Mouse (Mus musculus) liver, embryonic 11.5 days (tissue): ENCODE measurements at regions not wholly inside any gene's neighbourhood (a gene's known extent, or its start where the extent isn't known, plus 50 kb on each side); places are given as distances from the start of the nearest gene placed in this dataset.

Experiments used
- ATAC-seq: fragments of 200-750 bp; cut with Nextera tagmentation; replicated peaks from 2 replicates; pipeline ENCODE4 v1.8.0; 2017; ENCODE audit warnings: moderate number of reproducible peaks, mild to moderate bottlenecking, moderate TSS enrichment, moderate library complexity; ENCODE audit not compliant: low FRiP score
- DNase-seq: peaks from one replicate; pipeline ENCODE4 v3.0.0-alpha.2; 2017; ENCODE audit warnings: low spot score
- H3K27ac ChIP-seq: fragments of 300-500 bp; sonication (generic); 2 replicates; pipeline ENCODE4 v1.5.1; 2014; ENCODE audit warnings: mild to moderate bottlenecking, low read depth, low read length, control low read depth
- H3K27me3 ChIP-seq: fragments of 300-500 bp; sonication (generic); replicated peaks from 2 replicates; pipeline ENCODE4 v1.6.1; 2014; ENCODE audit warnings: low read length, mixed read lengths; ENCODE audit not compliant: control insufficient read depth, insufficient read depth
- H3K36me3 ChIP-seq: fragments of 300-500 bp; sonication (generic); 2 replicates; pipeline ENCODE4 v1.6.1; 2014; ENCODE audit warnings: mild to moderate bottlenecking, low read length, moderate library complexity, mixed read lengths; ENCODE audit not compliant: control insufficient read depth, insufficient read depth
- H3K4me1 ChIP-seq: fragments of 300-500 bp; sonication (generic); replicated peaks from 2 replicates; pipeline ENCODE4 v1.6.1; 2014; ENCODE audit warnings: low read length, mixed read lengths; ENCODE audit not compliant: control insufficient read depth, insufficient read depth
- H3K4me2 ChIP-seq: fragments of 300-500 bp; sonication (generic); 2 replicates; pipeline ENCODE4 v1.6.1; 2014; ENCODE audit warnings: mild to moderate bottlenecking, control low read depth, moderate library complexity
- H3K4me3 ChIP-seq: fragments of 300-500 bp; sonication (generic); 2 replicates; pipeline ENCODE4 v1.5.1; 2014; ENCODE audit warnings: low read depth, low read length, control low read depth
- H3K9ac ChIP-seq: fragments of 300-500 bp; sonication (generic); 2 replicates; pipeline ENCODE4 v1.6.1; 2014; ENCODE audit warnings: low read depth, low read length, control low read depth
- H3K9me3 ChIP-seq: fragments of 300-500 bp; sonication (generic); 2 replicates; pipeline ENCODE4 v1.6.1; 2016; ENCODE audit warnings: low read length, inconsistent platforms, mixed read lengths; ENCODE audit not compliant: control insufficient read depth
- WGBS: fragments of 180-500 bp; shearing (Covaris S2); extraction: QIAGEN DNeasy Blood & Tissue Kit; methylation state at CpG from one replicate; pipeline ENCODE4 v1.1.7; 2014; 5-methylcytosine and 5-hydroxymethylcytosine counted together

GRCm38 (mm10) chr16:76499686-76500400 lies 126.2 kb upstream of the Nrip1 start:
- ATAC-seq (no peak), DNase-seq (no peak)
- no peaks in the 10 kb centered on the region for H3K27me3 ChIP-seq
- H3K9ac ChIP-seq = no peak overlapping the region
- H3K9me3 ChIP-seq = no peaks in the 10 kb centered on the region
- no peak overlapping the region for H3K27ac ChIP-seq
- H3K36me3 ChIP-seq = no peaks in the 10 kb centered on the region
- no peak overlapping the region for H3K4me2 ChIP-seq
- 71% methylated on average over 8 of the region's 8 CpGs for WGBS
- H3K4me3 ChIP-seq = no peak overlapping the region
- H3K4me1 ChIP-seq = no peaks in the 10 kb centered on the region

- WGBS = 65% methylated on average over 2 of the region's 2 CpGs
- Histone ChIP-seq H3K36me3 (no peaks in the 10 kb centered on the region), H3K4me1 (no peaks in the 10 kb centered on the region), H3K27ac (no peak overlapping the region), H3K4me2 (no peak overlapping the region), H3K9ac (no peak overlapping the region), H3K4me3 (no peak overlapping the region), H3K9me3 (no peaks in the 10 kb centered on the region), H3K27me3 (no peaks in the 10 kb centered on the region)
- DNase-seq (no peak), ATAC-seq (no peak)
Measured at GRCm38 (mm10) chr16:76498233-76498632, 124.6 kb upstream of the Nrip1 start.

GRCm38 (mm10) chr16:76497041-76497808 lies 123.6 kb upstream of the Nrip1 start:
- Histone ChIP-seq H3K4me1 (no peaks in the 10 kb centered on the region), H3K4me3 (no peak overlapping the region), H3K27ac (no peak overlapping the region), H3K27me3 (no peaks in the 10 kb centered on the region), H3K4me2 (no peak overlapping the region), H3K9me3 (no peaks in the 10 kb centered on the region), H3K36me3 (no peaks in the 10 kb centered on the region), H3K9ac (no peak overlapping the region)
- ATAC-seq (no peak), DNase-seq (no peak)
- WGBS = 83% methylated on average over 12 of the region's 12 CpGs

- Histone ChIP-seq H3K27ac (no peak overlapping the region), H3K27me3 (no peaks in the 10 kb centered on the region), H3K9ac (no peak overlapping the region), H3K4me1 (no peaks in the 10 kb centered on the region), H3K36me3 (no peaks in the 10 kb centered on the region), H3K9me3 (no peaks in the 10 kb centered on the region), H3K4me3 (no peak overlapping the region), H3K4me2 (no peak overlapping the region)
- ATAC-seq (no peak), DNase-seq (no peak)
- WGBS = 87% methylated on average over 5 of the region's 5 CpGs
Measured at GRCm38 (mm10) chr16:76483419-76483818, 109.8 kb upstream of the Nrip1 start.

- 78% methylated on average over 4 of the region's 4 CpGs for WGBS
- no peaks in the 10 kb centered on the region for H3K9me3 ChIP-seq
- H3K27ac ChIP-seq = no peak overlapping the region
- no peak for DNase-seq
- ATAC-seq = no peak
- no peak overlapping the region for H3K4me2 ChIP-seq
- H3K4me3 ChIP-seq = no peak overlapping the region
- H3K36me3 ChIP-seq = no peaks in the 10 kb centered on the region
- H3K9ac ChIP-seq = no peak overlapping the region
- no peaks in the 10 kb centered on the region for H3K4me1 ChIP-seq
- no peaks in the 10 kb centered on the region for H3K27me3 ChIP-seq
Measured at GRCm38 (mm10) chr16:76481966-76482365, 108.3 kb upstream of the Nrip1 start.

GRCm38 (mm10) chr16:76477474-76477873 lies 103.8 kb upstream of the Nrip1 start:
- Histone ChIP-seq H3K36me3 (no peaks in the 10 kb centered on the region), H3K4me2 (no peak overlapping the region), H3K27ac (no peak overlapping the region), H3K4me3 (no peak overlapping the region), H3K27me3 (no peaks in the 10 kb centered on the region), H3K9me3 (no peaks in the 10 kb centered on the region), H3K4me1 (no peaks in the 10 kb centered on the region), H3K9ac (no peak overlapping the region)
- DNase-seq = no peak
- WGBS = 65% methylated on average over 8 of the region's 8 CpGs
- ATAC-seq = no peak

- H3K27ac ChIP-seq = no peak overlapping the region
- WGBS = 87% methylated on average over 6 of the region's 6 CpGs
- no peak overlapping the region for H3K4me2 ChIP-seq
- no peak overlapping the region for H3K9ac ChIP-seq
- H3K36me3 ChIP-seq = no peaks in the 10 kb centered on the region
- no peaks in the 10 kb centered on the region for H3K27me3 ChIP-seq
- DNase-seq (no peak), ATAC-seq (no peak)
- no peak overlapping the region for H3K4me3 ChIP-seq
- H3K4me1 ChIP-seq = no peaks in the 10 kb centered on the region
- no peaks in the 10 kb centered on the region for H3K9me3 ChIP-seq
Measured at GRCm38 (mm10) chr16:76474481-76474880, 100.9 kb upstream of the Nrip1 start.

- Histone ChIP-seq H3K9ac (no peak overlapping the region), H3K4me1 (no peaks in the 10 kb centered on the region), H3K36me3 (no peaks in the 10 kb centered on the region), H3K9me3 (no peaks in the 10 kb centered on the region), H3K27me3 (no peaks in the 10 kb centered on the region), H3K4me3 (no peak overlapping the region), H3K4me2 (no peak overlapping the region), H3K27ac (no peak overlapping the region)
- no peak for ATAC-seq
- 81% methylated on average over 3 of the region's 3 CpGs for WGBS
- DNase-seq = no peak
Measured at GRCm38 (mm10) chr16:76472386-76472785, 98.8 kb upstream of the Nrip1 start.

- WGBS = 65% methylated on average over 3 of the region's 3 CpGs
- DNase-seq = no peak
Measured at GRCm38 (mm10) chr16:76471081-76471480, 97.5 kb upstream of the Nrip1 start.

More at GRCm38 (mm10) chr16:76471081-76471480, 97.5 kb upstream of the Nrip1 start:
- H3K27ac ChIP-seq = no peak overlapping the region
- no peak overlapping the region for H3K9ac ChIP-seq
- no peaks in the 10 kb centered on the region for H3K4me1 ChIP-seq
- no peaks in the 10 kb centered on the region for H3K27me3 ChIP-seq
- no peak overlapping the region for H3K4me2 ChIP-seq
- no peak for ATAC-seq
- H3K9me3 ChIP-seq = no peaks in the 10 kb centered on the region
- no peaks in the 10 kb centered on the region for H3K36me3 ChIP-seq
- no peak overlapping the region for H3K4me3 ChIP-seq
